Mouse (Mus musculus): ENCODE results near the gene Slc13a5.

DNA sequence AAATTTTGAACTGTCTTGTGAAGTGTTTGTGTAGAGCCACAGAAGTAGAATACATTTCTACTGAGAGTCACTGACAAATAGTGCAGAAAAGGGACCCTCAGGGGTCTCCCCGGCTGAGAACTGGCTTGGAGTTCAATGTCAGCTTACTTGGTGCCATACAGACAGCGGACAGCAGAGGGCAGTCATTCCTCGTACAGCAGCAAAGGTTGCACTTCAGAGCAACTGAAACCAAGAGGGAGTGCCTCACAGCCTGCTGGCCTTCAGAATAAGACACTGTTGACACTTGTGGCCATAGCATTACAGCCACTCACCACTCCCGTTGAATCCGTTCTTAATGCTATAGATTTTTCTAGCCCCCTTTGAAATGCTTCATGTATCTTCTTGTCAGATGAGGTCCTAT, 42.2 kb downstream of the Slc13a5 start:
- TF ChIP-seq EP300 (IDR thresholded peaks at IDR 0.05; ENCODE audit: low read length) (no peak), CHD2 (IDR thresholded peaks at IDR 0.05; ENCODE audit: low read length) (no peak), JUND (conservative IDR thresholded peaks at IDR 0.05; ENCODE audit: low read depth, low read length) (no peak), POLR2A (IDR thresholded peaks at IDR 0.05; ENCODE audit: low read depth, low read length) (no peak), PAX5 (IDR thresholded peaks at IDR 0.05; ENCODE audit: low read length) (no peak), MEF2A (IDR thresholded peaks at IDR 0.05; ENCODE audit: borderline replicate concordance, low read depth, low read length) (no peak), CTCF (conservative IDR thresholded peaks at IDR 0.05 in 1 of 2, IDR thresholded peaks at IDR 0.05 in 1 of 2; ENCODE audit: low read depth in 2 of 2, low read length in 2 of 2) (peak; percentile 93 to 98)
